Mouse (Mus musculus) layer of hippocampus, adult 6 months (tissue): ENCODE measurements around the gene Aptx. TPM values are rescaled to one million over a fixed set of nuclear protein-coding genes. Genes with fewer than 3 reads are reported as not detected.

Source experiments
- long read RNA-seq, 2 experiments: library from polyadenylated mRNA; unstranded; transcript quantifications; one replicate each; pipeline ENCODE4 v2.0.0; 2019 to 2020
- microRNA-seq: library from miRNA; unstranded; fragments of <30 nt; microRNA quantifications from one replicate; pipeline ENCODE4 v1.2.0, GENCODE M21; 2020
- polyA plus RNA-seq: library from polyadenylated mRNA; unstranded; fragments of <200 nt; fragmentation: Nextera tagmentation; gene quantifications from 2 replicates; pipeline ENCODE4 v1.2.3, GENCODE M21; 2021

Gene Aptx
- polyA plus RNA-seq, result 21.7 and 23.5 TPM in 2 replicates
- long read RNA-seq, experiment 1, full-length matches to known transcripts, result 13 of 42 reads
- long read RNA-seq, experiment 1, partial matches to known transcripts, result 17 of 42 reads
- long read RNA-seq, experiment 1, other reads (novel, unspliced or antisense), result 12 of 42 reads
- long read RNA-seq, experiment 2, full-length matches to known transcripts, result 52 of 107 reads
- long read RNA-seq, experiment 2, partial matches to known transcripts, result 26 of 107 reads
- long read RNA-seq, experiment 2, other reads (novel, unspliced or antisense), result 29 of 107 reads

DNA sequence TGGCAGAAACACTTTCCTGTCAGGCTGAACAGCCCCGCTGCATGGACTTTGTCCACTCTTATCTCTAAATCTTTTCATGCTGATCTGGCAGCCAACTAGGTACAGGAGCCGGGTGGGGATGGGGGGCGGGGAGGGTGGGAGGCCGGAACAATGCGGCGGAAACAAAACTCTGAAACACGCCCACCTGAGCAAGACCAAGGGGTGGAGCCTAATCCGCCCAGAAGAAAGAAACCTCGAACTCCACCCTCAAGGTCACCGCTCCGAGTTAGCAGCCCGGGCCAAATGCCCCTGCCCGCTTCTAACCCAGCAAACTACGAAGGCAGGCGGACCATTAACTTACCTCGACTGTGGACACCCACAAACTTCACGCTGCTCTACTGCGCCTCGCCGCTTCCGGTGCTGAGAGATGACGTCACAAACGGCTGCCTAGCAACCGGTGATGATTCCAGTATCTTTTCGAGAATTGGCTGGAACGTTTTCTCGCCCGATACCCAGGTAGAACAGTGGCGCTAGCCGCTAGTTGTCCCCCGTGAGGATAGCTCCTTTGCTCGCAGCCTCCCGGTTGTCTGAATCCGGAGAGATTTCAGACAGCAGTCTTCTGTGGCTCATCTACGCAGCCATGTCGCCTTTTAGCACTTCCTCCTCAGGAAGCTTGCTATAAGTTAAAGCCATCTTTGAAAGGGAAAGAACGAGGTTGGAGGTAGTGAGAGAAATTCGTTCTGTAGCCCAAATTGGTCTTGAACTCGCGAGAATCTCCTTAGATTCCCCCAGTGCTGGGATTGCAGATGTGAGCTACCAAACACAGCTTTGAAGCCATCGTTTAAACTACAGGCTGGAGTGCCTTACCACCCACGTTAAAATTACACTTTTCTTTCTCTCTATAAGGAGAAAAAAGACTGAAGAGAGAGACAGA lies at the start of gene Aptx:
Aptx (minus strand) TSS at position 398 of the 913 bp plus-strand sequence.

DNA sequence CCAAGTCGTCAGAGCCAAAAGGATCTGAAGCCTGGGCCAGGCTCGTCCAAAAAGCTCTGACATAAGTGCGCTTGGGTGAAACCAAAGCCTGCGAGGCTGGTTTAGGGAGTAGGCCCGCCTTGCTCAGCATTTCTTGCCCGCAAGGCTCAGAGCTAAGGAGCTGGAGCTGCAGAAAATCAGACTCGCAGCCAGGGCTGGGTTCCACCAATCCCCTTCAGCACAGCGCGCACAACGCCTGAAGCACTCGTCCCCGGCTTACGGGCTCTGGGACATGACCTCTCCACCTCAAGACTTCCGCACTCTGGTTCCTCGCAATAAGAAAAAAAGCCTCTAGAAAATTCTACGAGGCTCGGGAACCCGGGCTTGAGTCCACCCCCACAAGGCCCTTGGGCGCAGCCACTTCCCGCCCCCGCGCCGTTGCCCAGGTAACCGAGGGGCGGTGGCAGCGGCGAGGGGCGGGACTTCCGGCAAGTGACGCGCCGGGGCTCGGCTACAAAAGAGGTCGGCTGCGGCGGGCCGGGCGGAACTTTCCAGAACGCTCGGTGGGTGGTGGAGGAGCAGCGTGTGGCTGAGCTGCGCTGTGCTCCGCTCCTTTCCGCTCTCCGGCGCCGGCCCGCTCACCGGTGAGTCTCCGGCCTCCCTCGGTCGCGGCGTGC lies 19.1 kb upstream of the Aptx start, which contains the start of gene Dnaja1:
Dnaja1 (plus strand) TSS at position 140 of the 656 bp plus-strand sequence.

Small RNA genes lying within 50 kb of the gene (microRNA-seq; reads per million reads assigned to microRNA genes)
- gene Mir207, result not detected

Other genes with a start within 250 kb of the Aptx start
- gene Tmem215, start 231.0 kb downstream of the Aptx start, polyA plus RNA-seq, result 4.7 and 4.9 TPM in 2 replicates
- gene Dnaja1, start 19.0 kb upstream of the Aptx start, polyA plus RNA-seq, result 480 and 564 TPM in 2 replicates
- 100 and 102 TPM in 2 replicates for gene Smu1, start 54.7 kb upstream of the Aptx start, polyA plus RNA-seq
- 5.3 and 11.2 TPM in 2 replicates for gene B4galt1, start 150.8 kb upstream of the Aptx start, polyA plus RNA-seq
- gene Spink4, start 216.9 kb upstream of the Aptx start, polyA plus RNA-seq, result not detected in 2 replicates
- 62.8 and 75.0 TPM in 2 replicates for gene Bag1, start 245.1 kb upstream of the Aptx start, polyA plus RNA-seq
- 146 and 162 TPM in 2 replicates for gene Chmp5, start 245.2 kb upstream of the Aptx start, polyA plus RNA-seq